Mouse (Mus musculus): ENCODE measurements at regions not wholly inside any gene's neighbourhood (a gene's known extent, or its start where the extent isn't known, plus 50 kb on each side); places are given as distances from the start of the nearest gene placed in this dataset.

DNA sequence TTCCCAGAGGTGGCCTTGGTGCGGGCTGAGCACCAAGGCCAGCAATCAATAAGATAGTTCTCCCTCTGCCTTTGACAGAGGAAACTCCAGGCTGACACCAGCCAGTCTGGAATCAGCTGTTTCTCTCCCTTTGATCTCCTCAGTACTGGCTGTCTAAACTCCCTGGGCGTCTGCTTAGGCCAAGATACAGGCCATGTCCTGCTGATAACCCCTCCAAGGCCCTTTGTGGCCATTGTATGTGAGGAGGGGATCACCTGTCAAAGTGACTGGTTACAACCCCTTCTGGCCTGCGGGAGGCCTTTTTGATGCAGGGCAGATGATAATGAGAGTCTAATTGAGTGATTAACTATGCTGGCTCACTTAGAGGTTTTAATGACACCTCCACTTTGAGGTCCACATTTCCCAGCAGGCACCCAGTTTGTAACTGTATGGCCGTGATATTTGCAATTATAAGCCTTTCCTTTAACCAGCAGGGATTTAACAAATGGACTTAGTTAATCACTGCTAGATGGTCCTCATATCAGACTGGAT lies 777.8 kb downstream of the Kcnj2 start:
- no peak overlapping the region for H3K27ac ChIP-seq (replicated peaks)
- no peak overlapping the region for H3K4me3 ChIP-seq
- 12% methylated on average over 4 of the region's 4 CpGs for WGBS
- peaks cover 15% of the 10 kb centered on the region for H3K4me1 ChIP-seq
- no peaks in the 10 kb centered on the region for H3K36me3 ChIP-seq
- H3K9ac ChIP-seq = no peak overlapping the region
- H3K27me3 ChIP-seq (replicated peaks) = no peaks in the 10 kb centered on the region
- H3K9me3 ChIP-seq = no peaks in the 10 kb centered on the region
- no peak overlapping the region for H3K4me2 ChIP-seq
- no peak for ATAC-seq (ENCODE audit: extremely low read depth, insufficient number of reproducible peaks, low FRiP score, low TSS enrichment)

DNA sequence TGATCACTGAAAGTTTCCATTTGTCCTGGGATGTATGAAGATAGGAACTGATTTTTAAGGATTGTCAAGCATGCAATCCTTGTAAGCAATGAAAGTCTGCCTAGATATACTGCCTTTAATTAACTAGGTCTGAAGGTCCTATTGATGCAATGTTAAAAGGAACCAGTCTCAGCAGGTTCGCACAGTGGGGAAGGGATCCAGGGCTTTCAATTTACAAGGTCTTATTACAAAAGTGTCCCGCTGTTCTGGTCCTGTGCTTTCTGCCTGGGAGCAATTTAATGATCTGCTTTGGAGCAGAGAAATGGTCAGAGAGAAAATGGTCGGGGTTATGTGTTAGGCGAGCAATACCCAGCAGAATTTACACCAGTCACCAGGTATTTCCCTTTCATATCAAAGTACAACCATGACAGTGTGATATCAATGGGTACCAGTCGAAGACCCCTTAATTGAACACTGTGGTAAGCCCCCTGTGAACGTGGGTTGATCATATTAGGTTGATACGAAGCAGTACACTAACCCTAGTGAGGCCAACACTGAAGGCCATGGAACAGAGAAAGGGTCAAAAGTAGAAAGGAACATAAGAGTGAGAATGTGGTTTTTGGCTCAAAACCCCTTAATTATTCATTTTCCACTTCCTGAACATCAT lies 778.5 kb downstream of the Kcnj2 start:
- Histone ChIP-seq H3K27ac (replicated peaks) (no peak overlapping the region), H3K4me2 (no peak overlapping the region), H3K36me3 (no peaks in the 10 kb centered on the region), H3K4me3 (no peak overlapping the region), H3K4me1 (peaks cover 13% of the 10 kb centered on the region), H3K9me3 (no peaks in the 10 kb centered on the region), H3K27me3 (replicated peaks) (no peaks in the 10 kb centered on the region), H3K9ac (no peak overlapping the region)
- WGBS = 42% methylated on average over 7 of the region's 7 CpGs
- no peak for ATAC-seq (ENCODE audit: extremely low read depth, insufficient number of reproducible peaks, low FRiP score, low TSS enrichment)

- Histone ChIP-seq H3K4me1 (no peaks in the 10 kb centered on the region), H3K27me3 (replicated peaks) (no peaks in the 10 kb centered on the region), H3K27ac (replicated peaks) (no peak overlapping the region), H3K4me2 (no peak overlapping the region), H3K4me3 (no peak overlapping the region), H3K9me3 (no peaks in the 10 kb centered on the region), H3K9ac (no peak overlapping the region), H3K36me3 (no peaks in the 10 kb centered on the region)
- WGBS = 52% methylated on average over 2 of the region's 2 CpGs
- ATAC-seq (ENCODE audit: extremely low read depth, insufficient number of reproducible peaks, low FRiP score, low TSS enrichment) = no peak
Observed at GRCm38 (mm10) chr11:111857288-111857687, 791.3 kb downstream of the Kcnj2 start.

- H3K27ac ChIP-seq (replicated peaks) = no peak overlapping the region
- H3K9ac ChIP-seq = no peak overlapping the region
- H3K36me3 ChIP-seq = no peaks in the 10 kb centered on the region
- H3K27me3 ChIP-seq (replicated peaks) = no peaks in the 10 kb centered on the region
- no peak overlapping the region for H3K4me3 ChIP-seq
- H3K4me1 ChIP-seq = no peaks in the 10 kb centered on the region
- ATAC-seq (ENCODE audit: extremely low read depth, insufficient number of reproducible peaks, low FRiP score, low TSS enrichment) = no peak
- no peaks in the 10 kb centered on the region for H3K9me3 ChIP-seq
- WGBS = 52% methylated on average over 5 of the region's 5 CpGs
- H3K4me2 ChIP-seq = no peak overlapping the region
Observed at GRCm38 (mm10) chr11:111858111-111858510, 792.1 kb downstream of the Kcnj2 start.

DNA sequence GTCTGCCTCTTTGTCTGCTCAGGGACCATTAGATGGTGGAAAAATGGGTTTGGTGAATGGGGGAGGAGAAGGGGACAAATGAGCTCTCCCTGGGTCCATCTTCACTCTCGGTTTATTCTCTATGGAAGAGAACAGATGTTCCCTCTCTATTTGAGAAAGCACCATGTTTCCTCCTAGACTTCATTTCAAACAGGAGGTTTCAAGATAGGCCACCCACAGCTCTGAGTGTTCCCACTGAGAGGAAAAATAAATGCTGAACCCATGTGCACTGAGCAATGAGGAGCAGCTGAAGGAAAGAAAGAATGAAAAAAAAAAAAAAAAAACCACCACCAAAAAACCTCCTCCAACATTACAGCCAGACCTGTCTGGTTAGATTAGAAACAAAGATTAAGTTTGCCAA lies 799.2 kb downstream of the Kcnj2 start:
- no peak overlapping the region for H3K4me3 ChIP-seq
- H3K36me3 ChIP-seq = no peaks in the 10 kb centered on the region
- H3K27ac ChIP-seq (replicated peaks) = no peak overlapping the region
- ATAC-seq (ENCODE audit: extremely low read depth, insufficient number of reproducible peaks, low FRiP score, low TSS enrichment) = no peak
- no peaks in the 10 kb centered on the region for H3K9me3 ChIP-seq
- no peak overlapping the region for H3K4me2 ChIP-seq
- WGBS = 53% methylated on average over 1 of the region's 1 CpGs
- no peak overlapping the region for H3K9ac ChIP-seq
- no peaks in the 10 kb centered on the region for H3K4me1 ChIP-seq
- H3K27me3 ChIP-seq (replicated peaks) = no peaks in the 10 kb centered on the region

GRCm38 (mm10) chr11:111875406-111875805 lies 809.4 kb downstream of the Kcnj2 start:
- H3K27ac ChIP-seq (replicated peaks) = no peak overlapping the region
- H3K4me1 ChIP-seq = no peaks in the 10 kb centered on the region
- H3K4me3 ChIP-seq = no peak overlapping the region
- 87% methylated on average over 4 of the region's 4 CpGs for WGBS
- no peaks in the 10 kb centered on the region for H3K9me3 ChIP-seq
- H3K27me3 ChIP-seq (replicated peaks) = no peaks in the 10 kb centered on the region
- ATAC-seq (ENCODE audit: extremely low read depth, insufficient number of reproducible peaks, low FRiP score, low TSS enrichment) = no peak
- H3K4me2 ChIP-seq = no peak overlapping the region
- no peaks in the 10 kb centered on the region for H3K36me3 ChIP-seq
- H3K9ac ChIP-seq = no peak overlapping the region

- ATAC-seq (ENCODE audit: extremely low read depth, insufficient number of reproducible peaks, low FRiP score, low TSS enrichment) = no peak
- no peak overlapping the region for H3K4me2 ChIP-seq
- no peaks in the 10 kb centered on the region for H3K4me1 ChIP-seq
- H3K9ac ChIP-seq = no peak overlapping the region
- WGBS = 80% methylated on average over 6 of the region's 6 CpGs
- no peaks in the 10 kb centered on the region for H3K27me3 ChIP-seq (replicated peaks)
- no peaks in the 10 kb centered on the region for H3K36me3 ChIP-seq
- no peak overlapping the region for H3K4me3 ChIP-seq
- no peaks in the 10 kb centered on the region for H3K9me3 ChIP-seq
- H3K27ac ChIP-seq (replicated peaks) = no peak overlapping the region
Observed at GRCm38 (mm10) chr11:111880146-111880545, 814.2 kb downstream of the Kcnj2 start.

- no peaks in the 10 kb centered on the region for H3K36me3 ChIP-seq
- 76% methylated on average over 3 of the region's 3 CpGs for whole genome bisulfite sequencing
- H3K9ac ChIP-seq = no peak overlapping the region
- no peak overlapping the region for H3K4me3 ChIP-seq
- H3K4me2 ChIP-seq = no peak overlapping the region
- ATAC-seq (ENCODE audit: extremely low read depth, insufficient number of reproducible peaks, low FRiP score, low TSS enrichment) = no peak
- H3K27ac ChIP-seq (replicated peaks) = no peak overlapping the region
- 0 out of 2 replicates have a peak, but pooled peaks cover 5% of the 10 kb centered on the region for H3K4me1 ChIP-seq
- H3K9me3 ChIP-seq = no peaks in the 10 kb centered on the region
- no peaks in the 10 kb centered on the region for H3K27me3 ChIP-seq (replicated peaks)
Observed at GRCm38 (mm10) chr11:111890026-111890425, 824.1 kb downstream of the Kcnj2 start.

GRCm38 (mm10) chr11:111893861-111894260 lies 827.9 kb downstream of the Kcnj2 start:
- no peaks in the 10 kb centered on the region for H3K36me3 ChIP-seq
- H3K9me3 ChIP-seq = no peaks in the 10 kb centered on the region
- no peak overlapping the region for H3K4me3 ChIP-seq
- ATAC-seq (ENCODE audit: extremely low read depth, insufficient number of reproducible peaks, low FRiP score, low TSS enrichment) = no peak
- 37% methylated on average over 8 of the region's 8 CpGs for WGBS
- H3K4me1 ChIP-seq = 0 out of 2 replicates have a peak, but pooled peaks cover 5% of the 10 kb centered on the region
- H3K4me2 ChIP-seq = no peak overlapping the region
- no peaks in the 10 kb centered on the region for H3K27me3 ChIP-seq (replicated peaks)
- no peak overlapping the region for H3K27ac ChIP-seq (replicated peaks)
- no peak overlapping the region for H3K9ac ChIP-seq

- Histone ChIP-seq H3K4me2 (no peak overlapping the region), H3K36me3 (no peaks in the 10 kb centered on the region), H3K9me3 (no peaks in the 10 kb centered on the region), H3K9ac (no peak overlapping the region), H3K27me3 (replicated peaks) (no peaks in the 10 kb centered on the region), H3K4me3 (no peak overlapping the region), H3K4me1 (0 out of 2 replicates have a peak, but pooled peaks cover 5% of the 10 kb centered on the region), H3K27ac (replicated peaks) (no peak overlapping the region)
- no peak for ATAC-seq (ENCODE audit: extremely low read depth, insufficient number of reproducible peaks, low FRiP score, low TSS enrichment)
- 76% methylated on average over 4 of the region's 4 CpGs for WGBS
Observed at GRCm38 (mm10) chr11:111895221-111896200, 829.5 kb downstream of the Kcnj2 start.

GRCm38 (mm10) chr11:111897001-111897400 lies 831.0 kb downstream of the Kcnj2 start:
- Histone ChIP-seq H3K4me1 (no peaks in the 10 kb centered on the region), H3K4me2 (no peak overlapping the region), H3K36me3 (no peaks in the 10 kb centered on the region), H3K27me3 (replicated peaks) (no peaks in the 10 kb centered on the region), H3K9me3 (no peaks in the 10 kb centered on the region), H3K4me3 (no peak overlapping the region), H3K9ac (no peak overlapping the region), H3K27ac (replicated peaks) (no peak overlapping the region)
- ATAC-seq (ENCODE audit: extremely low read depth, insufficient number of reproducible peaks, low FRiP score, low TSS enrichment) = no peak
- WGBS = 60% methylated on average over 6 of the region's 6 CpGs
